Mouse (Mus musculus) gastrocnemius, adult 2 months (tissue): ENCODE results near the gene Rab3b. TPM values are rescaled to one million over a fixed set of nuclear protein-coding genes. Genes with fewer than 3 reads are reported as not detected.

Experiments
- DNase-seq: peaks from one replicate; pipeline ENCODE4 v3.0.0; 2022
- H3K27ac ChIP-seq: fragments of 200-600 bp; 2 replicates; pipeline ENCODE4 v1.8.1; 2022; ENCODE audit warnings: mild to moderate bottlenecking
- H3K4me3 ChIP-seq: fragments of 200-600 bp; 2 replicates; pipeline ENCODE4 v1.8.1; 2022; ENCODE audit warnings: mild to moderate bottlenecking, moderate library complexity
- CTCF ChIP-seq: fragments of 200-600 bp; IDR thresholded peaks from 2 replicates; pipeline ENCODE4 v1.8.1; 2022; ENCODE audit warnings: antibody characterized with exemption, mild to moderate bottlenecking, moderate library complexity
- intact Hi-C: fragments of 180-260 bp; cut with DNase I; formaldehyde crosslinking; loops from one replicate; pipeline ENCODE4 v1.15.1; 2025
- total RNA-seq, 2 experiments: library from RNA; stranded (reverse); gene quantifications; 2 replicates each; pipeline ENCODE4 v1.2.3; 2021

The Rab3b gene
- total RNA-seq, 2 experiments from 2014 or later: 0.42 TPM; not detected in 1

DNA sequence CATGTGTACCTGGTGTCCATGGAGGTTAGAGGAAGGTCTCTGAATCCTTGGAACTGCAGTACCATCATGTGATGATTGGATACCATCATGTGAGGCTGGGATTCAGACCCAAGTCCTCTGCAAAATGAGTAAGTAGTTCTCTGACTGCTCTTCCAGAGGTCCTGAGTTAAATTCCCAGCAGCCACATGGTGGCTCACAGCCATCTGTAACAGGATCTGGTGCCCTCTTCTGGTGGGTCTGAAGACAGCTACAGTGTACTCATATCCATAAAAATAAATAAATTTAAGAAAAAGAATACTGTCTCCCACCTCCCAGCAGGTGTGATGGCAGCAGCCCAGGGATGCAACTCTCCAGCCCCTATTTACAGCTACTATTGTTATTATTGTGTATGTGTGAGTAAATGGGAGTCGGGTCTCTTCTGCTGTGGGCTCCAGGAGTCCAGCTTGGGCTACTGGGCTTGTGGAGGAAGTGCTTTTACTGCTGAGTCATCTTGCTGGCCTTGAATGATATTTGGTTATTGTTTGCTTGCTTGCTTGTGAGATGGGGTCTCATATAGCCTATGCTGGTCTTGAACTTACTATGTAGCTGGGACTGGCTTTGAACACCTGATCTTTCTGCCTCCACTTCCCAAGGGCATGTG is 108.1 kb downstream of the Rab3b start:
- TF ChIP-seq CTCF: no peak
- H3K27ac ChIP-seq: no peak overlapping the region
- intact Hi-C loops: no loop called here
- H3K4me3 ChIP-seq: no peak overlapping the region
- no peak for DNase-seq

DNA sequence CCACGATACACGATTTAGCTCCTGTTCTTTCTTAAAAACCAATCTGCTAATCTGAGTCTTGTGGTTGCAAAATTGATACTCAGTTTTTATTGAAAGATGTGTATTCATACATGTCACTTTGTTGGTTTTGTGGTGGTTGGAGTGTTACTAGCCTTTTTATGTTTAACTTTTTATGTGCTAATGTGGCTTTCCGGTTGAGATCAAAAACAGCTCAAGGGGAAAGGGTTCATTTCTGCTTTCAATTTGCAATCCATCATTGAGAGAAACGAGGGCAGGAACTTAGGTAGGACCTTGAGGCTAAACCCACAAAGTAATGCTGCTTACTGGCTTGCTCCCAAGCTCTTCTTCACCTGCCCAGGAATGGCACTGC is 108.6 kb downstream of the Rab3b start:
- no peak for TF ChIP-seq CTCF
- no peak overlapping the region for H3K4me3 ChIP-seq
- intact Hi-C loops: no loop called here

DNA sequence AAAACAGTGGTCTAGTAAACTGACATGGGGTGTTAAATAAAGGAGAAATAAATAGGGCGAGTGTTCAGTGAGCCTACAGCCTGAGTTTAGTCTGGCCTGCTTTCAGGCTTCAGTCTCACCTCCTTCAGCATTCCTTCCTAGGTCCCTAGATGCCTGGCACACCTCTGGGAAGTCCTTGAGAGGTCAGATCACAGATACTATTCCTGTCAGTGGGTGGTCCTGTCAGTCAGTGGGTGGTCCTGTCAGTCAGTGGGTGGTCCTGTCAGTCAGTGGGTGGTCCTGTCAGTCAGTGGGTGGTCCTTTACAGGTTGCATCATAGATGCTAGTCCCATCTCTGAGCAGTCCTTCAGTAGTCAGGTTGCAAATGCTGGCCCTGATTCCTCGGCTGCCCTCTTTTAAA is 110.6 kb downstream of the Rab3b start:
- Histone ChIP-seq H3K4me3 (no peak overlapping the region), H3K27ac (no peak overlapping the region)
- intact Hi-C loops: no loop called here
- no peak for TF ChIP-seq CTCF
- DNase-seq: no peak

More for the DNA sequence above, 108.6 kb downstream of the Rab3b start:
- H3K27ac ChIP-seq: no peak overlapping the region
- DNase-seq: no peak

DNA sequence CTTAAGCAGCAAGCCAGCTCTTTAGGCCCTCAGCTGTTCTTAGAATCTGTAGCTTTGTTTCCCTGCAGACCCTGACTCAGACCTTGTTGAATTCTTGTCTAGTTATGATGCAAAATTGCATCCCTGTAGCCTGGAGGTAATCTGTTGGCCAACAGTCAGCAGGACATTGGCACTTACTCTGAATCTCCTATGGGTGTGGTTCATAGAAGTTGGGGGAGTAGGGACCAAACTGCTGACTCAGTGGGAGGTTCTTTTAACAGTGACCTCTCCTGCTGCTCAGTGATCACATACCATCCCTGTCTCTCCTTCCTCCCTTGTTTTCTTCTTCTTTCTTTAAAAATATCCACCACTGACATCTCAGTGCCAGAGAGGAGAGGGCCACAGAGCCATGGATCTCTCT is 111.2 kb downstream of the Rab3b start:
- intact Hi-C loops: no loop called here
- no peak for TF ChIP-seq CTCF
- Histone ChIP-seq H3K27ac (no peak overlapping the region), H3K4me3 (no peak overlapping the region)
- DNase-seq: no peak

DNA sequence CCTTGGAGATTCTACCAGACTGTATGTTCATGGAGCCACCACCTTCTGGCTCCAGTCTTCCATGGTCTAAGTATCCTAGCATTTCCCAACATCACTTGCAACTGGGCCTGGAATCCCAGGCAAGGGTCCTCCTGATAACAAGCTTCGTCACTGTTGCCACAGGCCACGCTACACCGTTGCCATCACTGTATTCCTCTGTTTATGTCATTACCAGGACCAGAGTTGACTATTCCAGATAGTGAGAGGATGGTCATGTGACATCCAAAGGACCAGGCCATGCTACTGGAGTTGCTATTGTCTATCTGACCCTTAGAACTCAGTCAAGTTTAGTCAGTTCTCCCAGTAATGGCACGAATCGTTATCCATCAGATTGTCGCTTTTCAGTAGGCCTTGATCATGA is 111.7 kb downstream of the Rab3b start:
- no peak for TF ChIP-seq CTCF
- intact Hi-C loops: no loop called here

DNA sequence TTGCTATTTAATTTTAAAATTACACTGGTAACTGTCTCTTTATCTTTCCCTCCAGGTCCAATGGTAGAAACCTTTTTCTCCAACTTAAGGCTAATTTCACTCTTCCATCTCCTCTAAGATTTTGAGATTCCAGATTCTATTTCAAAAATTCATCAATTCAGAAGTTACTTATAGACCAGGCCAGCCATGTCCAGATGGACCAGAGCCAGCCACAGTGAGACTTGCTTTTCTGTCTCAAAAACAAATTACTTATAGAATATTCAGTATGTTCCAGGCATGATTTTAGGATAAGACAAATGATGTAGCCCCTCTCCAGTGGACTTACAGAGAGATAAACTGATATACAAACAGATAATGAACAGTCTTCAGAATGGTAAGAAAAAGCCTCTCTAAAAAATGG is 112.9 kb downstream of the Rab3b start:
- intact Hi-C loops: no loop called here
- no peak for DNase-seq
- Histone ChIP-seq H3K4me3 (no peak overlapping the region), H3K27ac (no peak overlapping the region)
- no peak for TF ChIP-seq CTCF

More for the DNA sequence above, 111.7 kb downstream of the Rab3b start:
- DNase-seq: no peak
- no peak overlapping the region for H3K4me3 ChIP-seq
- no peak overlapping the region for H3K27ac ChIP-seq

Other genes starting within 250 kb of the Rab3b start
- under 1 TPM; 0.79 to 0.86 TPM for gene 3110021N24Rik, start 159.4 kb upstream of the Rab3b start, total RNA-seq
- gene Zfyve9, start 98.3 kb upstream of the Rab3b start, total RNA-seq: 10 to 100 TPM; 50.1 to 60.8 TPM
- 10 to 100 TPM; 40.4 to 41.1 TPM for gene Btf3l4, start 45.4 kb upstream of the Rab3b start, total RNA-seq
- gene Txndc12, start 44.5 kb upstream of the Rab3b start, total RNA-seq: 10 to 100 TPM; 10.7 to 11.9 TPM
- 10 to 100 TPM; 21.2 to 26.9 TPM for gene Kti12, start 31.3 kb upstream of the Rab3b start, total RNA-seq
- under 1 TPM in 1 of 2 experiments, not detected in 1; 0.20 TPM for gene A730015C16Rik, start 30.4 kb upstream of the Rab3b start, total RNA-seq
- 100 to 1,000 TPM; 150 to 175 TPM for gene Nrd1, start 121.6 kb downstream of the Rab3b start, total RNA-seq